Mouse (Mus musculus): ENCODE measurements around the gene Nrxn2.

Gene Nrxn2

GRCm38 (mm10) chr19:6416894-6417761 is 1.4 kb upstream of the Nrxn2 start:
- no peak for DNase-seq (ENCODE audit: low read depth)

DNA sequence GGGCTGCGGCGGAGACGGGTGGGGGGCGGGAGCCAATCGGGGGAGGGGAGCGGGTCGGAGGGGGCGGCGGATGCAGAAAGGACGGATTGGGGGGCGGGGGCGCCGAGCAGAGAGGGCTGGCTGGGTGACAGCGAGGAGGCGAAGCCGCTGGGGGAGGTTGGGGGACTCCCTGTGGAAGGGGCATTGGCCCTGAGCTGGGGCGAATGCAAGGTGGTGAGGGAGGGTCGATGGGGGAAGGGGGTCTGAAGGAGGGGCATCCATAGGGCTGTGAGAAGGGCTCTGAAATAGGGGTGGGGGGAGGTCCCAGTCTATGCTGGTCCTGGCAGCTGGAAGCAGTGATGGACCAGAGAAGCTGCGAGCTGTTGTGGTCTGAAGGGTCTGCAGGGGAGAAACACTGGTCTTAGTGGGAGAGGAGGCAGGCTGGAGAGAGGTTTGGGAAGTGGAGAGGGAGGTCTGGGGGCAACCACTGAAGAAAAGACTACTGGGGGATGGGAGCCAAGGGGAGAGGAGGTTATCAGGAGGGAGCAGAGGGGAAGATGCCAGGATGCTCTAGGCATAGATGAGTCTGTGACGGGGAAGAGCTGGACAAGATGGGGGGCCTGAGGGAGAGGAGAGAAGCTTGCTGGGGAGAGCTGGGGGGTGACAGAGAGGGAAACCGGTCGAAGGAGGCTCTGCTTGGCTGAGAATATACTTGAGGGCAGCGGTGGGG is 607 bp downstream of the Nrxn2 start:
- DNase-seq (ENCODE audit: low read depth): no peak

- DNase-seq (ENCODE audit: low read depth): no peak
These were observed 1.3 kb downstream of the Nrxn2 start for GRCm38 (mm10) chr19:6419805-6420310.

- no peak for DNase-seq (ENCODE audit: low read depth)
These were observed 2.1 kb downstream of the Nrxn2 start for GRCm38 (mm10) chr19:6420481-6421210.

DNA sequence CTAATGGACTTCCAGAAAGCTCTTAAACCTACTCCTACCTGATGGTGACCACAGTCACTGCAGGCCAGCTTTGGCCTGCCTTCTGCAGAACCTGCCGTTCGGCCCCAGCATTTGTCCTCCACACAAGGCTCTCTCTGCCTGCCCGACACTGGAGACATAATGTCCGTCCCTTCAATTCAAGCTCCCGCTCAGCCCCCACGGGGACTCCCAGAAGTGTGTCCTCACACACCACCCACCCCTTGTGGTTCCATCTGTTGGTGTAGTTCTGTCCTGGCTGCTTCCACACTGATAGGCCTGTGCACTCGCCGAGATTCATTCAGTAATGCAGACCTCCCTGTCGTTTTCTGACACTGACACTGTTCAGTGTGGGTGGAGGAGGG is 2.7 kb downstream of the Nrxn2 start:
- DNase-seq (ENCODE audit: low read depth): no peak

- DNase-seq (ENCODE audit: low read depth): no peak
These were observed 3.5 kb downstream of the Nrxn2 start for GRCm38 (mm10) chr19:6422014-6422413.

DNA sequence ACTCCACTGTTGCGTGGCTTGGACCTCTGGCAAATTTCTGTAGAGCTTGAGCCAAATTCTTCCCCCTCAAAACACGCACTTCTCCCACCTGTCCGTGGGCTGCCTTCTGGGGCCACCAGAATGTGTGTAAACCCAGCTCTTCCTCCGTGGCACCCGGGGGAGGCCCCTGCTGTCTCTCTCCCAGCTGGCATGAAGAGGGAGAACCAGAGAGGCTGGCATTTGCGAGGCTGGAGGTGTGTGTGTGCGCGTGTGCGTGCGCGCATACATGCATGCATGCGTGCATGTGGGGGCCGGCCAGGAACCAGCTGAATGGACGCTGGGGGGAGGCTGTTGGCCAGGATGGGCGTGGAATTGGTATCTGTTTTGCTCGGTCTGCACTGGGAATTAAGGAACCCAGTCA is 4.7 kb downstream of the Nrxn2 start:
- no peak for DNase-seq (ENCODE audit: low read depth)

GRCm38 (mm10) chr19:6424137-6424881 is 5.8 kb downstream of the Nrxn2 start:
- DNase-seq (ENCODE audit: low read depth): no peak

GRCm38 (mm10) chr19:6425595-6425994 is 7.1 kb downstream of the Nrxn2 start:
- no peak for DNase-seq (ENCODE audit: low read depth)

GRCm38 (mm10) chr19:6426703-6427500 is 8.4 kb downstream of the Nrxn2 start:
- DNase-seq (ENCODE audit: low read depth): peak; percentile 78

DNA sequence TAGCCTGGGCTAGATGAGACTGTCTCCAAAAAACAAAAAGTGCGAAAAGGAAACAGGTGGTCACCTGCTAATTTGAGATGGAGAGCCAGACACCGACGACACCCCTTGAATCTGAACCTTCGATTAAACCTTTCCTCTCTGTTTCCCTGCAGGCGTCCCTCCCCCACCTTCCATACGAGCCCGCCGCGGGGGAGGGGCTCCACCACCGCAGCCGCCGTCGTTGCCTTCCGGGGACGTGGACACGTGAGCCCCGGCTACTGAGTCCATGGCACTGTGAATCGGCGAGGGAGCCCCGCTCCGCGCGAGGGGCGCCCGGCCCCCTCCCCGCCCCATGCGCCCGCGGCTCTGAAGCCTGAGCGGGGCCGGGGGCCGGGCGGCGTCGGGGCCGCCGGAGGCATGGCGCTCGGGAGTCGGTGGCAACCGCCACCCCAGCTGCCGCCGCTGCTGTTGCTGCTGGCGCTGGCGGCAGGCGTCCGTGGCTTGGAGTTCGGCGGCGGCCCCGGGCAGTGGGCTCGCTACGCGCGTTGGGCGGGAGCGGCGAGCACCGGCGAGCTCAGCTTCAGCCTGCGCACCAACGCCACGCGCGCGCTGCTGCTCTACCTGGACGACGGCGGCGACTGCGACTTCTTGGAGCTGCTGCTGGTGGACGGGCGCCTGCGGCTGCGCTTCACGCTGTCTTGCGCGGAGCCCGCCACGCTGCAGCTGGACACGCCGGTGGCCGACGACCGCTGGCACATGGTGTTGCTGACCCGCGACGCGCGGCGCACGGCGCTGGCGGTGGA is 9.3 kb downstream of the Nrxn2 start:
- DNase-seq (ENCODE audit: low read depth): no peak

DNA sequence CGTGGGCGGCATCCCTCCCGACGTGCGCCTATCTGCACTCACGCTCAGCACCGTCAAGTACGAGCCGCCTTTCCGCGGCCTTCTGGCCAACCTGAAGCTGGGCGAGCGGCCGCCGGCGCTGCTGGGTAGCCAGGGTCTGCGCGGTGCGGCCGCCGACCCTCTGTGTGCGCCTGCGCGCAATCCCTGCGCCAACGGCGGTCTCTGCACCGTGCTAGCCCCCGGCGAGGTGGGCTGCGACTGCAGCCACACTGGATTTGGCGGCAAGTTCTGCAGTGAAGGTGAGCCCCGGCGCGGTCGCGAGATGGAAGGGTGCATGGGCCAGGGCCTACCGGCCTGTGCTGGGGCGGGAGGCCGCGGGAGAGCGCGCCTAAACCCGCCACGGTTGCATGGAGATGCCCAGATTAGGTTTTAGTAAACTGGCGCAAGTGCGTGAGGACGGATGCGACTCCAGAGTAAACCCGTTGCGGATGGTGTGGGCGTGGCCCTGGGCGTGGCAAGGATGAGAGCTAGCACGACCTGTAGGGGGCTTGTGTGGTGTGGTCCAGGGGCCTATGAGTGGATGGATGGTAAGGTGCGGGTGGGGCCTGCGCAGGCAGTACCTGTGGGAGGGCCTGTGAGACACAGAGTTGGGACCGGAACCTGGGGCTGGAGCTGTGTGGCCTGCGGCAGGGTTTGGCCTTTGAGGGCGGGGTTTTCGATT is 10.1 kb downstream of the Nrxn2 start:
- DNase-seq (ENCODE audit: low read depth): no peak

DNA sequence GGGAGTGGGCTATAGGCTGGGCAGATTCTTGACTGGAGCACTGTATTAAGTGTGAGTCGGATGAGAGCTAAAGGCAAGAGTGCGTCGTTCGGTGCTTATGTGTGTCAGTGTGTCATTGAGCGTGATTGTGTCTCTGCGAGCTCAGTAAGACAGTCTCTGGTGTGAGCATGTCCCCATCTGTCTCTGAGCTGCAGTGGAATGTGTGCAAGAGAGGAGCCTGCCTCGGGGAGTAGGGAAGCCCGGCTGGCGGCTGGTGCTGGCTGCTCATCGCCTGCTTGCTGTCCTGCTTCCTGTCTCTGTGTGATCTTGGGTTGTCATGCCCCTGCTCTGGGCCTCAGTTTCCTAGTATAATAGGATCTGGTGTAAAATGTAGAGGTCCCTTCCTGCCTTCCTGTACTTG is 24.5 kb downstream of the Nrxn2 start:
- no peak for DNase-seq (ENCODE audit: low read depth)

GRCm38 (mm10) chr19:6445761-6446423 is 27.4 kb downstream of the Nrxn2 start:
- DNase-seq (ENCODE audit: low read depth): no peak

DNA sequence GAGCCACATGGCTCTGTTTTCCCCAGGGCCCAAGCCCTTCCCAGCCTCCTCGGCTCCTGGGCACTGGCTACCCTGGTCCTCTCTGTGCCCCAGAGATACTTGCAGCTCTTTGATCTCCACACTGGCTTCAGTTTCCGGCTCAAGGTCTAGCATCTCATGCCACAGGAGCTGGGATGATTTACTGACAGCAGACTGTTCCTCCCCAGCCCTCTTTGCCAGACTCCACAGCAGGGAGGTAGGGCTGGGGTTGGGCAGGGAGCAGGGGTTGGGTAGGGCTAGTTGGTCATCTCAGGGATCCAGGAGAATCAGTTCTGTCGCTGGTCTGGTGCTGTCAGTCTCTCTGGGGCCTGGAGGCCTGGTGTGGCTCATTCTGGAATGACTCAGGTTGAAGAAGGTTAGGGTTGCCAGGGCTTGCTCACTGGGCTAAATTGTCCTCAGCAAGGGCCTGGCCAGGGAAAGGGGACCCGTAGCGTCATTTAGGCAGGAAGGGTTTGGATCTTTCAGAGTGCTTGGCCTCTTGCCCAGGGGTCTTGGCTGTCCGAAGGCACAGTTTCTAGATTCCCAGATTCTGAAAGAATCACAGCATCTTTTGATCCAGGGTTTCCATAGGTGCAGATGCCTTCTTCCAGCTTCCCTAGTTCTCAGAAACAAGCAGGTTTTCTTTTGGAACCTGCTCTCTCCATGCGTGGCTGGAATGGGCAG is 28.4 kb downstream of the Nrxn2 start:
- no peak for DNase-seq (ENCODE audit: low read depth)

DNA sequence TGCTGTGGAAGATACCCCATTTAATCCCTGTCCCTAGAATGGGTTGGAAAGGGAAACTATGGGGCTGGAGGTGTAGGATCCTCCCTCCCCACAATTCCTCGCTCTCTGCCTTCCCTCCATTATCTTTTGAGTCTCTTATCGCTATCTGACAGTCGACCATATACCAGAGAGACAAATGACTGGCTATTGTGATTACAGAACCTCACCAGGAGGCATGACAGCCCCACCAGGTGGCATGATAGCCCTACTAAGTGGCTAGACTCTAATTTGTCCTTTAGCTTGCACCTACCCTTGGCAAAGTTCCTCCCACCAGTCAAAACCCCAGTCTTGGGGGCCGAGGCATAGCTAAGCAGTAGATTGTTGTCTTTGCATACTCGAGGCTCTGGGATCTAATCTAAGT is 30.2 kb downstream of the Nrxn2 start:
- DNase-seq (ENCODE audit: low read depth): no peak

- no peak for DNase-seq (ENCODE audit: low read depth)
These were observed 31.3 kb downstream of the Nrxn2 start for GRCm38 (mm10) chr19:6449841-6450240.

DNA sequence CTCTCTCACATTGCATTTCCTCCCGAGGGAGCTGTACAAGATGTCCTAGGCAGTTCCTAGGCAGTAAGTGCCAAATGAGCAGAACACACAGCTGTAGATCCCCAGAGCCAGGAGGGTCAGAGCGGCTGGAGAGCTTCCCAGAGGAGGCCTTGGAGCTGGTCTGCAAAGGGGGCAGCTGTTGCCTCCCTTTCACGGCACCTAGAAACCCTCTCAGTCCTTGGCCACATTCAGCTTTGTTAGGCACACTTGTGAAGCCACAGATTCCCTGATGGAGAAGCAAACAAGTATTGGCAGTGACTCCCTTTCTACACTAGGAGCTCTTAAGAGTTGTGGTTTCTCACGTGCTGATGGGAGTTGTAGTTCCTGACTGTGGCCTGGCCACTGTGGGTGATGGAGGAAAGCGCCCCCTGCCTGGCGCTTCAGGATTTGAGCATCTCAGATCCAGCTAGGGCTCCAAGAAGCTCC is 33.5 kb downstream of the Nrxn2 start:
- peak; percentile 96 for DNase-seq (ENCODE audit: low read depth)

Measured in NIH3T3 (cell line).